10 mouse cellular contexts compared by ENCODE assay signal in the genomic region with DNA sequence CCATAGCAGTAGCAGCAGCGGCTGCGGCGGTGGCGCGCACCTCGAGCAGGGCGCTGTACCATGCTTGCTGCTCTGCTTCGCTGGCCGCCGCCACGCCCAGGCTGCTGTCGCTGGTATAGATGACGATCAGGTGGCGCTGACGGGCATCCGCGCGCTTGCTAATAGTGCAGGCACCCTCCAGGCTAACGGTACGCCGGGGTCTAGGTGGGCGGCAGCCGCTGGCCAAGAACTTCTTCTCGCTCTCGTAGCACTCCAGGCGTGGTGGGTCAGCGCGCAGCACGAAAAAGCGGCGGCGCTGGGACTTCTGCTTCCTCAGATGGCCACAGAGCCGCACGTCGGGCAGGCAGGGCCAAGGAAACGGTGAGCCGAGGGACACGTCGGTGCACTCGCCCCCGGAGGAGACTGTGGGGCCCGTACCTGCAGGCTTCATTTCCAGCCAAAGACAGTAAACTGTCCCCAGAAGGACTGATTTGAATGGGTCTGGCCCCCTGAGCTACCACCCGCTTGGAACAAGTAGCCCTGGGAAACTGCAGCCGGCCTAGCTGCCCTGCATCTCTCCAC. TPM values are rescaled to one million over a fixed set of nuclear protein-coding genes. Genes with fewer than 3 reads are reported as not detected.
A peak's percentile ranks its signal among the peaks of the same experiment; 100 is the strongest.
DNase-seq lines count a peak whose midpoint lies in the region; ATAC-seq and TF ChIP-seq lines count a peak whose summit lies in the region.
"Had no signal": no experiment of that assay in that cellular context is flagged by ENCODE, and none has a peak within 500 bp of the region (broad histone marks: within the 10 kb centered on the region; RNA-seq: fewer than 3 reads in every experiment).

No protein-coding gene starts in this region.

- TF ChIP-seq CTCF in lung, embryonic 14.5 days (IDR thresholded peaks at IDR 0.05; ENCODE audit: low read depth): no peak

- H3K27ac ChIP-seq in heart, embryonic 15.5 days: no peak overlapping the region
- H3K27ac ChIP-seq in brown adipose tissue, adult 24 weeks (replicated peaks; ENCODE audit: low read depth, low read length): peak overlapping the region; percentile 35
- no peak overlapping the region for H3K27ac ChIP-seq in hindbrain, embryonic 15.5 days (replicated peaks)
- H3K27ac ChIP-seq in lung, embryonic 14.5 days (ENCODE audit: low read depth): no peak overlapping the region

- peaks cover 42% of the 10 kb centered on the region for H3K4me1 ChIP-seq in heart, embryonic 15.5 days (replicated peaks)
- H3K4me1 ChIP-seq in brown adipose tissue, adult 24 weeks (ENCODE audit: control insufficient read depth, insufficient read depth, insufficient read length, low read length): peaks cover 7% of the 10 kb centered on the region; the same call in 1 of the 2 replicates
- peaks cover 18% of the 10 kb centered on the region for H3K4me1 ChIP-seq in hindbrain, embryonic 15.5 days (replicated peaks)
- peaks cover 5% of the 10 kb centered on the region; the same call in 1 of the 2 replicates for H3K4me1 ChIP-seq in lung, embryonic 14.5 days (ENCODE audit: insufficient read depth)

- peaks cover 34% of the 10 kb centered on the region for H3K27me3 ChIP-seq in heart, embryonic 15.5 days
- peaks cover 37% of the 10 kb centered on the region for H3K27me3 ChIP-seq in hindbrain, embryonic 15.5 days
- peaks cover 24% of the 10 kb centered on the region for H3K27me3 ChIP-seq in lung, embryonic 14.5 days (ENCODE audit: insufficient read depth, low read length)
- H3K27me3 ChIP-seq: Patski had no signal

- H3K4me3 ChIP-seq in heart, embryonic 15.5 days: peak overlapping the region; percentile 48
- peak overlapping the region; percentile 72 for H3K4me3 ChIP-seq in brown adipose tissue, adult 24 weeks (ENCODE audit: insufficient read depth, low read depth, low read length)
- peak overlapping the region; percentile 27 for H3K4me3 ChIP-seq in hindbrain, embryonic 15.5 days
- peak overlapping the region; percentile 26 for H3K4me3 ChIP-seq in lung, embryonic 14.5 days (ENCODE audit: low read depth, low read length)
- H3K4me3 ChIP-seq: myocyte had no signal

- no peaks in the 10 kb centered on the region for H3K9me3 ChIP-seq in heart, embryonic 15.5 days (replicated peaks)
- H3K9me3 ChIP-seq in hindbrain, embryonic 15.5 days: no peaks in the 10 kb centered on the region
- no peaks in the 10 kb centered on the region for H3K9me3 ChIP-seq in lung, embryonic 14.5 days (ENCODE audit: low read depth, low read length)

- ATAC-seq in heart, embryonic 15.5 days (replicated peaks; ENCODE audit: insufficient number of reproducible peaks, insufficient read depth, low FRiP score, low read depth): no peak
- no peak for ATAC-seq in hindbrain, embryonic 15.5 days (ENCODE audit: low FRiP score, low read depth)
- no peak for ATAC-seq in lung, embryonic 14.5 days (ENCODE audit: insufficient read depth)
- ATAC-seq: Patski had no signal

- H3K4me2 ChIP-seq in heart, embryonic 15.5 days: peak overlapping the region; percentile 76
- H3K4me2 ChIP-seq in hindbrain, embryonic 15.5 days: peak overlapping the region; percentile 49
- H3K4me2 ChIP-seq in lung, embryonic 14.5 days: peak overlapping the region; percentile 56

- no peak for DNase-seq in heart, adult 11 months
- DNase-seq in lung, embryonic 14.5 days: peak; percentile 52
- DNase-seq in retina, embryonic 14.5 days (ENCODE audit: low spot score): peak; percentile 46
- no peak for DNase-seq in cerebellum, adult 8-10 months
- no peak for DNase-seq in frontal cortex, postnatal 14 days (ENCODE audit: low spot score in 2 of 2)

- WGBS in heart, embryonic 15.5 days: 2% methylated on average over 44 of the region's 44 CpGs
- WGBS in hindbrain, embryonic 15.5 days: 3% methylated on average over 44 of the region's 44 CpGs
- WGBS in lung, embryonic 14.5 days: 4% methylated on average over 44 of the region's 44 CpGs

- H3K9ac ChIP-seq in heart, embryonic 15.5 days: peak overlapping the region; percentile 35; the same call in 1 of the 2 replicates
- 0 out of 2 replicates have a peak overlapping the region, but pooled peaks have one; percentile 9 for H3K9ac ChIP-seq in hindbrain, embryonic 15.5 days
- H3K9ac ChIP-seq in lung, embryonic 14.5 days: peak overlapping the region; percentile 23; the same call in 1 of the 2 replicates

- H3K36me3 ChIP-seq in heart, embryonic 15.5 days: peaks cover 7% of the 10 kb centered on the region
- H3K36me3 ChIP-seq in hindbrain, embryonic 15.5 days: peaks cover 11% of the 10 kb centered on the region
- H3K36me3 ChIP-seq in lung, embryonic 14.5 days (ENCODE audit: insufficient read depth): peaks cover 28% of the 10 kb centered on the region

RNA-seq across cellular contexts. Expression of gene Irs3, which starts 0.3 kb away (rescaled TPM):
- 0.13 and 0.21 TPM in 2 replicates for polyA plus RNA-seq in heart, embryonic 15.5 days (2015; fragmentation: Nextera tagmentation; extraction: Ambion mirVana)
- 22.0 and 26.4 TPM in 2 replicates for polyA plus RNA-seq in brown adipose tissue, adult 24 weeks (2012; ENCODE audit: insufficient read depth, insufficient read length, missing spikeins)
- polyA plus RNA-seq in hindbrain, embryonic 15.5 days (2015; fragmentation: Nextera tagmentation; extraction: Ambion mirVana): 0.09 and 0.12 TPM in 2 replicates
- 0.08 TPM in 1 of 2 replicates, not detected in the other for polyA plus RNA-seq in lung, embryonic 14.5 days (2014; fragmentation: Nextera tagmentation; extraction: Ambion mirVana)

RNA-seq across cellular contexts. Expression of gene Sap25, which starts 4.0 kb away (rescaled TPM):
- polyA plus RNA-seq in heart, embryonic 15.5 days (2015; fragmentation: Nextera tagmentation; extraction: Ambion mirVana): 4.0 and 6.0 TPM in 2 replicates
- 2.0 TPM in 1 of 2 replicates, not detected in the other for polyA plus RNA-seq in brown adipose tissue, adult 24 weeks (2012; ENCODE audit: insufficient read depth, insufficient read length, missing spikeins)
- polyA plus RNA-seq in hindbrain, embryonic 15.5 days (2015; fragmentation: Nextera tagmentation; extraction: Ambion mirVana): 5.5 and 6.1 TPM in 2 replicates
- 6.4 and 8.1 TPM in 2 replicates for polyA plus RNA-seq in lung, embryonic 14.5 days (2014; fragmentation: Nextera tagmentation; extraction: Ambion mirVana)

RNA-seq across cellular contexts. Expression of gene Gm20605, which starts 16.2 kb away (rescaled TPM):
- polyA plus RNA-seq in heart, embryonic 15.5 days (2015; fragmentation: Nextera tagmentation; extraction: Ambion mirVana): 7.1 and 12.2 TPM in 2 replicates
- 0.95 and 2.3 TPM in 2 replicates for polyA plus RNA-seq in brown adipose tissue, adult 24 weeks (2012; ENCODE audit: insufficient read depth, insufficient read length, missing spikeins)
- polyA plus RNA-seq in hindbrain, embryonic 15.5 days (2015; fragmentation: Nextera tagmentation; extraction: Ambion mirVana): 7.4 and 9.2 TPM in 2 replicates
- polyA plus RNA-seq in lung, embryonic 14.5 days (2014; fragmentation: Nextera tagmentation; extraction: Ambion mirVana): 9.2 and 11.7 TPM in 2 replicates

RNA-seq across cellular contexts. Expression of gene Lrch4, which starts 16.2 kb away (rescaled TPM):
- 20.7 and 26.7 TPM in 2 replicates for polyA plus RNA-seq in heart, embryonic 15.5 days (2015; fragmentation: Nextera tagmentation; extraction: Ambion mirVana)
- polyA plus RNA-seq in brown adipose tissue, adult 24 weeks (2012; ENCODE audit: insufficient read depth, insufficient read length, missing spikeins): 11.5 and 13.6 TPM in 2 replicates
- 17.2 and 18.2 TPM in 2 replicates for polyA plus RNA-seq in hindbrain, embryonic 15.5 days (2015; fragmentation: Nextera tagmentation; extraction: Ambion mirVana)
- polyA plus RNA-seq in lung, embryonic 14.5 days (2014; fragmentation: Nextera tagmentation; extraction: Ambion mirVana): 32.1 and 40.5 TPM in 2 replicates

RNA-seq across cellular contexts. Expression of gene Fbxo24, which starts 16.4 kb away (rescaled TPM):
- 0.11 and 0.23 TPM in 2 replicates for polyA plus RNA-seq in heart, embryonic 15.5 days (2015; fragmentation: Nextera tagmentation; extraction: Ambion mirVana)
- not detected in 2 replicates for polyA plus RNA-seq in brown adipose tissue, adult 24 weeks (2012; ENCODE audit: insufficient read depth, insufficient read length, missing spikeins)
- 0.12 and 0.31 TPM in 2 replicates for polyA plus RNA-seq in hindbrain, embryonic 15.5 days (2015; fragmentation: Nextera tagmentation; extraction: Ambion mirVana)
- polyA plus RNA-seq in lung, embryonic 14.5 days (2014; fragmentation: Nextera tagmentation; extraction: Ambion mirVana): 0.19 TPM in 1 of 2 replicates, not detected in the other

Comparison
In these comparisons a context has a peak if more than half of its experiments do, and no peak if none do; other contexts are left out.
1. DNase-seq: peak in lung, embryonic 14.5 days (single experiment) and retina, embryonic 14.5 days (single experiment); none in heart, adult 11 months (single experiment), cerebellum, adult 8-10 months (single experiment) and frontal cortex, postnatal 14 days (0 of 2).
2. RNA of gene Irs3, which starts 0.3 kb away (polyA plus RNA-seq): 22.0 to 26.4 TPM in brown adipose tissue, adult 24 weeks; 0.13 to 0.21 TPM in heart, embryonic 15.5 days, 0.09 to 0.12 TPM in hindbrain, embryonic 15.5 days and 0.08 TPM in lung, embryonic 14.5 days; every median in the first group is over 10 times any median in the second.
3. Peak in every context shown above with its lines, with median percentiles within 50 percentile points of each other: H3K4me2 ChIP-seq, H3K4me3 ChIP-seq and H3K9ac ChIP-seq.